Mouse (Mus musculus): ENCODE measurements at regions not wholly inside any gene's neighbourhood (a gene's known extent, or its start where the extent isn't known, plus 50 kb on each side); places are given as distances from the start of the nearest gene placed in this dataset.

DNA sequence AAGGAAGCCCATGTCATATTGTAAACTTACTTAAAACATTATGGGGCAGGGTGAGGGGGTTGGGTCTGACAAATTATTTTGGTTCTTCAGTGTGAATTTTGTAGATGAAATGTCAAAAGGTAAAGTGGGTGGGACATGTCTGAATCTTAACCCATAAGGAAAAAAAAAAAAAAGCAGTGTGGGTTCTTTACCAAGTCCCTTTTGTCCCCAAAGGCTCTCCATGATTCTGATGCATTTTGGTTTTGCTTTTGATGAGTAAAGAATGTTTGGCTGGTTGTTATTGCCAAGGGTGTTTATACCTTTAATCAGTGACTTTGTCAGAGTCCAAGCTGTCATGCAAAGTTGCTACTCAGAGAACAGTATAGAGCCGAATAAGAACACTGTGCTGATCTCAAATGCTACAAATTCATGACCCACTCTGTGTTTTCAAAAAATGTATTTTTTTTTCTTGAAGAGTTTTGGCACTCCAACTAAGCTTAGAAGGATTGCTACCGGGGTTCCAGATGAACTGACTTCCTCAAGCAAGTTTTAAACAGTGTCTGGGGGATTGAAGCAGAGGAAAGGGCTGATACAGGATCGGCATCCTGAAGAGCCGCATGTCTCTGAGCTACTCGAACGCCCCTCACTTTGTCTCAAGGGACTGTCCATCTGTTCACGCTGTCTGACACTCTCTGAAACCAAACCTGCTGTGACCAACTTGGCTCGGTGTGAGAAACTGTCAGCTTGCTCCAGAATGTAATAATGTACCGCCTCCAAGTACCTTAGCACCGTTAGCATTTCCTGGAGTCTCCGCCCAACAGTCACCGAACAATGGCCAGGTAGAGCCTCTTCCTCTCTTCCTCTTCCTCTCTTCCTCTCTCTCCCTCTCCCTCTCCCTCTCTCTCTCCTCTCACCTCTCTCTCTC is 619.8 kb upstream of the Gm10131 start:
- peaks cover 4% of the 10 kb centered on the region for H3K4me1 ChIP-seq (ENCODE audit: control insufficient read depth, insufficient read depth, low read length)
- H3K36me3 ChIP-seq (ENCODE audit: control insufficient read depth, insufficient read depth, low read length) = no peaks in the 10 kb centered on the region
- H3K27me3 ChIP-seq (ENCODE audit: control insufficient read depth, insufficient read depth, low read length) = no peaks in the 10 kb centered on the region
- TF ChIP-seq CTCF (IDR thresholded peaks at IDR 0.05; ENCODE audit: control insufficient read depth, insufficient read depth, insufficient replicate concordance, low read depth, low read length) (no peak), POLR2A (IDR thresholded peaks at IDR 0.05; ENCODE audit: control insufficient read depth, low read depth, low read length) (no peak)
- H3K4me3 ChIP-seq (ENCODE audit: control insufficient read depth, low read depth, low read length) = no peak overlapping the region
- H3K27ac ChIP-seq (ENCODE audit: control insufficient read depth, insufficient read depth, low read depth, low read length) = no peak overlapping the region

DNA sequence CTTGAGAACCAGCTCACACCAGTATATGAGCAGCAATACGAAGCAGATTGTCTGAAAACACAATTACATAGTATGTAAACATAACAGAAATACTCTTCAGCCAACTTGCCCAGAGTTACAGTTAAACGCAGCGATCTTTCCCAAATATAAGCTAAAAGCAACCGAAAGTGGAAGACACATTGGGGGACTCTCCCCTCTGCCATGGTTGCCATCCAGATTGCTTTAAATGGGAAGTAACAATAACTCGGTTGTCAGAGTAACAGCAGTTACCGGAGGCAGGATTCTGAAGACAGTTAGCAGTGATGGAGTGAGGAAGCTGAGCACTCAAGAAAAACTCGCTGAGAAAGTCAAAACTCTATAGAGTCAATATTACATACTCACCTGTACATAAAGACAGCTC is 618.0 kb upstream of the Gm10131 start:
- H3K27me3 ChIP-seq (ENCODE audit: control insufficient read depth, insufficient read depth, low read length) = no peaks in the 10 kb centered on the region
- TF ChIP-seq POLR2A (IDR thresholded peaks at IDR 0.05; ENCODE audit: control insufficient read depth, low read depth, low read length) (no peak), CTCF (IDR thresholded peaks at IDR 0.05; ENCODE audit: control insufficient read depth, insufficient read depth, insufficient replicate concordance, low read depth, low read length) (no peak)
- H3K36me3 ChIP-seq (ENCODE audit: control insufficient read depth, insufficient read depth, low read length) = no peaks in the 10 kb centered on the region
- H3K4me1 ChIP-seq (ENCODE audit: control insufficient read depth, insufficient read depth, low read length) = peaks cover 4% of the 10 kb centered on the region
- no peak overlapping the region for H3K27ac ChIP-seq (ENCODE audit: control insufficient read depth, insufficient read depth, low read depth, low read length)
- H3K4me3 ChIP-seq (ENCODE audit: control insufficient read depth, low read depth, low read length) = no peak overlapping the region

DNA sequence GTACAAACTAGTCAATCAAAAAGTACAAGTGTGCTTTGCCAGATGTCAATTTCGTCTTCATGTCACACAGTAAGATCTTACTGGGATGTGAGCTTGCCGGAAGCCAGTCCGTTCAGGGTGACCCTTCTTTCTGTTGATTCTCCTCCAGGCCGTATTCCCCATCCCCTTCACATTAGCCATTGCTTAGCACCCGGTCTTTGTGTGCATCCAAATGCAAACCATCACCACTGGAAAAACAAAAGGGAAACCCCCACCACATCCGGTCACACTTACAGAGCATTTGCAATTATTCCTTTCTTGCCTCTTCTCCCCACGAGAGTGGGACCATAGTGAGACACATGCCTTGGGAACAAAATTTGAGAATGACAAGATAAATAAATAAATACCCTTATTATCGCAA is 616.2 kb upstream of the Gm10131 start:
- H3K27ac ChIP-seq (ENCODE audit: control insufficient read depth, insufficient read depth, low read depth, low read length) = no peak overlapping the region
- H3K36me3 ChIP-seq (ENCODE audit: control insufficient read depth, insufficient read depth, low read length) = no peaks in the 10 kb centered on the region
- no peak for TF ChIP-seq POLR2A (IDR thresholded peaks at IDR 0.05; ENCODE audit: control insufficient read depth, low read depth, low read length)
- no peak for TF ChIP-seq CTCF (IDR thresholded peaks at IDR 0.05; ENCODE audit: control insufficient read depth, insufficient read depth, insufficient replicate concordance, low read depth, low read length)
- H3K4me3 ChIP-seq (ENCODE audit: control insufficient read depth, low read depth, low read length) = no peak overlapping the region
- peaks cover 4% of the 10 kb centered on the region for H3K4me1 ChIP-seq (ENCODE audit: control insufficient read depth, insufficient read depth, low read length)
- H3K27me3 ChIP-seq (ENCODE audit: control insufficient read depth, insufficient read depth, low read length) = no peaks in the 10 kb centered on the region

DNA sequence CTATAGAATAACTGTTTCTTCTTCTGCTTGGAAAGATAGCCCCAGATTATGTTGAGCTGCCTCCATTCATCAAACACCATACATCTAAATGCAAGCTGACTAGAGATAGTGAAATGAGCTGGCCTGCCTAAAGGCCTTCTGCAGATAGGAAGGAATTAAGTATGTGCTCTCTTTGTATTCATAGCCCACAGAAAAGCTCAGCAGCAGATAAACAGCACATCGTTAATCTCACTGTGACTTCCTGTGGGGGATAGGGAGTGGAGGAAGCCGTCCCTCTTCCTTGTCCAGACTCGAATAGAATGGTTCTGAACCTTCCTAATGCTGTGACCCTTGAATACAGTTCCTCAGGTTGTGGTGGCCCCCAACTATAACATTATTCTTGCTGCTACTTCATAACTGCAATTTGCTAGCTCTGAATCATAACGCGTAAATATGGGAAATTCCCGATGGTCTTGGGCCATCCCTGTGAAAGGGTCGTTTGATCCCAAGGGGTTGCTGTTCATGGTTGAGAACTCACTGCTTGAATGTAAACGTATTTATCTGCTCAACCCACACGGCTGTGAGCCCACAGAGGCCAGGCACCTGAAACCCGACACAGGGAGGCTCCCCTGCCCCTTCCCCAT is 614.7 kb upstream of the Gm10131 start:
- TF ChIP-seq POLR2A (IDR thresholded peaks at IDR 0.05; ENCODE audit: control insufficient read depth, low read depth, low read length) = no peak
- TF ChIP-seq CTCF (IDR thresholded peaks at IDR 0.05; ENCODE audit: control insufficient read depth, insufficient read depth, insufficient replicate concordance, low read depth, low read length) = no peak
- H3K4me3 ChIP-seq (ENCODE audit: control insufficient read depth, low read depth, low read length) = no peak overlapping the region
- no peak overlapping the region for H3K27ac ChIP-seq (ENCODE audit: control insufficient read depth, insufficient read depth, low read depth, low read length)
- peaks cover 4% of the 10 kb centered on the region; the same call in 1 of the 2 replicates for H3K4me1 ChIP-seq (ENCODE audit: control insufficient read depth, insufficient read depth, low read length)
- no peaks in the 10 kb centered on the region for H3K27me3 ChIP-seq (ENCODE audit: control insufficient read depth, insufficient read depth, low read length)
- no peaks in the 10 kb centered on the region for H3K36me3 ChIP-seq (ENCODE audit: control insufficient read depth, insufficient read depth, low read length)

DNA sequence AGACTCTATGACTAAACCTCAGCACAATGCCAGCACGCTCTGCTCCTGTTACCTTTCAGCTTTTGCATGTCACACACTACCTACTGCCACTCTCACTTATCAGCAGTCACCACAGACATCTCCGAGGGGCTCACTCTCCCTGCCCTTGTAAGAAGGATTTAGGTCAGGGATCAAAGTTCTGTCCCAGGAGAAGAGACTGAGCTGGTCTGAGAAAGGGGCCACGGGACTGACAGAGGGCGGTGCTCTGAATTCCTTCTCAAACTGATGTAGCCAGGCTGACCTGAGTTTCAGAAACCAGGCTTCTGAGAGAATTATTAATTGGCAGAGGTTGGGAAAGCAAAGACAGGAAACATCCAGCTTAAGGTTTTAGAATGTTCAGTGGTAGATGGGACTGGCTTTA is 614.0 kb upstream of the Gm10131 start:
- H3K27ac ChIP-seq (ENCODE audit: control insufficient read depth, insufficient read depth, low read depth, low read length) = no peak overlapping the region
- H3K4me1 ChIP-seq (ENCODE audit: control insufficient read depth, insufficient read depth, low read length) = peaks cover 4% of the 10 kb centered on the region; the same call in 1 of the 2 replicates
- no peak overlapping the region for H3K4me3 ChIP-seq (ENCODE audit: control insufficient read depth, low read depth, low read length)
- H3K36me3 ChIP-seq (ENCODE audit: control insufficient read depth, insufficient read depth, low read length) = no peaks in the 10 kb centered on the region
- H3K27me3 ChIP-seq (ENCODE audit: control insufficient read depth, insufficient read depth, low read length) = no peaks in the 10 kb centered on the region
- TF ChIP-seq CTCF (IDR thresholded peaks at IDR 0.05; ENCODE audit: control insufficient read depth, insufficient read depth, insufficient replicate concordance, low read depth, low read length) = no peak
- TF ChIP-seq POLR2A (IDR thresholded peaks at IDR 0.05; ENCODE audit: control insufficient read depth, low read depth, low read length) = no peak

DNA sequence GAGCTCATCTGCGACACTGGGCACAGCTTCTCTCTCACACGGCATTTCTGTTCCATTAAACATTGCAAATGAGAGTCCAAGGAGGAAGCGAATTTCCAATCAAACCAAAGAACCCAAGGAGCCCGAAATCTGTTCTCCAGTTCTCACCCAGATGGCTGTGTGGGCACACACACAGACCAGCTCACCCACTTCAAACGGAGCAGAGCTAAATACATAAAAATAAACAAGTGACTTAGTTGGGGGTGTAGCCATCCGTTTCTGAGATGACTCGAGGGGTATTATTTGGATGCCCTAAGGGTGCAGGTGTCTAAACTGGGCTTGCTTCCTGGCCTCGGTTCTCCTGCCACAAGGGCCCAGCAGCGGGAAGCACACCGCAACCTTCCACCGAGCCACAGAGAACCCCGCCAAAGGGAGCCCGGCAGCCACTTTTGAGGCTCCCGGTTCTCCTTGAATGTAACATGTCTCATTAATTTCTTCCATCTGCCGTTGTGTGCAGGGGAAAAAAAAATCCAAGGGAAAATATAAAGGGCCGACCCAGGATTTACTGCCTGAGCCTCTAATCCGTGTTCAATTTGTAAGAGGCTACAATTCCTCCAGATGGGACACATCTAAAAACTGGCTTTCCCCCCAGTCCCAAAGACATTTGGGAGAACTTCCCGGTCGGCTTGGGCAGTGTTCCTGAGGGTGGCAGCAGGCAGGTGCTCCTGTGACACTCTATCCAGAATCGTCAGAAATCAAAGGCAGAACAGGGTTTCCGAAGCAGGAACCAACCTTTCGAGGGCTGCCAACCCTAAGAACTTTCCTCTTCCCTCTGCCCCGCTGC is 598.6 kb upstream of the Gm10131 start:
- H3K4me1 ChIP-seq (ENCODE audit: control insufficient read depth, insufficient read depth, low read length) = peaks cover 3% of the 10 kb centered on the region; the same call in 1 of the 2 replicates
- no peak overlapping the region for H3K4me3 ChIP-seq (ENCODE audit: control insufficient read depth, low read depth, low read length)
- H3K27me3 ChIP-seq (ENCODE audit: control insufficient read depth, insufficient read depth, low read length) = peaks cover 3% of the 10 kb centered on the region
- TF ChIP-seq POLR2A (IDR thresholded peaks at IDR 0.05; ENCODE audit: control insufficient read depth, low read depth, low read length) (no peak), CTCF (IDR thresholded peaks at IDR 0.05; ENCODE audit: control insufficient read depth, insufficient read depth, insufficient replicate concordance, low read depth, low read length) (no peak)
- no peaks in the 10 kb centered on the region for H3K36me3 ChIP-seq (ENCODE audit: control insufficient read depth, insufficient read depth, low read length)
- no peak overlapping the region for H3K27ac ChIP-seq (ENCODE audit: control insufficient read depth, insufficient read depth, low read depth, low read length)

DNA sequence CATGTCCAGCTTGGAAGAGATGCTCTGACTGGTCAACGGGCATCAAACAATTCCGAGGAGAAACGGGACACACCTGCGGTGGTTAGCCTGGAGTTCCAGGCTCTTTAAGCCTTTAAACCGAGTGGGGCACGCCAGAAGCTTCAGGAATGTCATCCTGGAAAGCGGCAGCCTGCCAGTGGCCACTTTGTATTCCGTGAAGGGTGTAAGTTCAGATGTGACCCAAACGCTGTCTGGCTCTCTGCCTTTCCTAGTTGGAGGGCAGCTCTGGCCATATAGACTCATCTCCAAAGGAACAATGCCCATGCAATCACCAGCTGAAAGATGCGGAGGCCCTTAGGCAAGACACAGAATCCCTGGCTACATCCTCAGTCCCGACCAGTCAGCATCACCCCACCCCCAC is 597.8 kb upstream of the Gm10131 start:
- Histone ChIP-seq H3K36me3 (ENCODE audit: control insufficient read depth, insufficient read depth, low read length) (no peaks in the 10 kb centered on the region), H3K4me3 (ENCODE audit: control insufficient read depth, low read depth, low read length) (no peak overlapping the region), H3K27me3 (ENCODE audit: control insufficient read depth, insufficient read depth, low read length) (peaks cover 3% of the 10 kb centered on the region), H3K27ac (ENCODE audit: control insufficient read depth, insufficient read depth, low read depth, low read length) (no peak overlapping the region), H3K4me1 (ENCODE audit: control insufficient read depth, insufficient read depth, low read length) (peaks cover 3% of the 10 kb centered on the region; the same call in 1 of the 2 replicates)
- no peak for TF ChIP-seq CTCF (IDR thresholded peaks at IDR 0.05; ENCODE audit: control insufficient read depth, insufficient read depth, insufficient replicate concordance, low read depth, low read length)
- no peak for TF ChIP-seq POLR2A (IDR thresholded peaks at IDR 0.05; ENCODE audit: control insufficient read depth, low read depth, low read length)

Data from testis, adult 2 months (tissue).